Mouse (Mus musculus) G1E (cell line): ENCODE data around the gene Ssh2.

Experiments
- CTCF ChIP-seq: IDR thresholded peaks from 2 replicates; pipeline ENCODE4 v1.5.1; 2012; ENCODE audit warnings: low read depth, low read length, inconsistent platforms, mixed read lengths
- GATA1 ChIP-seq: IDR thresholded peaks from 2 replicates; pipeline ENCODE4 v1.6.1; 2012; ENCODE audit warnings: borderline replicate concordance, low read length, inconsistent platforms, mixed read lengths
- GATA2 ChIP-seq: IDR thresholded peaks from 2 replicates; pipeline ENCODE4 v1.6.1; 2012; ENCODE audit warnings: low read depth, low read length, inconsistent platforms, borderline replicate concordance

DNA sequence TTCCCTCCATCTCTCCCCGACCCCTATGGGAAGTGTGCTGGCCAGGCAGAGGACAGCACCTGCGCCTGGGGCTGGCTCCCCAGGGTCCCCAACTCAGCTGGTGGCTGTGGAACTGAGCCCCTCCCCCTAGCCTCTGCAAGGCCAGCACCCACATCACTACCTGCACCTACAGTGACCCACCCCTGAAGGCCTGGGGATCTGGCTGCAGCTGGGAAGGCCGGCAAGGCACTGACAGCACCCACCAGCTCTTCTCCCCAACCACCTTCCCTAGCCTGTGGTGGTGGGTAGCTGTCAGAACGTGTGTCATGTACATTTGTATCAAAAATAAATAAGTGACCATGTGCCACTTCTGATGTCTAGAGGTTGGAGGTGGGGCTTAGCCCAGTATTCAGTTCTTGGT, 291.3 kb downstream of the Ssh2 start:
- TF ChIP-seq GATA2 (no peak), CTCF (no peak), GATA1 (no peak)
